Mouse (Mus musculus) left cerebral cortex, postnatal 14 days (tissue): ENCODE measurements at regions not wholly inside any gene's neighbourhood (a gene's known extent, or its start where the extent isn't known, plus 50 kb on each side); places are given as distances from the start of the nearest gene placed in this dataset.

ENCODE experiments used
- DNase-seq, 2 experiments: peaks; one replicate each; pipeline ENCODE4 v3.0.0; 2021 to 2022; ENCODE audit warnings: low spot score in 2 of 2, mixed read lengths in 1 of 2
- intact Hi-C: fragments of 180-260 bp; cut with DNase I; formaldehyde crosslinking; loops from one replicate; pipeline ENCODE4 v1.15.1; 2025

GRCm38 (mm10) chr6:84442667-84443066 lies 151.0 kb downstream of the Cyp26b1 start:
- peak; percentile 44 to 57 for DNase-seq
- intact Hi-C loops = no loop called here

- no peak for DNase-seq
- intact Hi-C loops = no loop called here
Measured at GRCm38 (mm10) chr6:84441721-84442480, 151.8 kb downstream of the Cyp26b1 start.

DNA sequence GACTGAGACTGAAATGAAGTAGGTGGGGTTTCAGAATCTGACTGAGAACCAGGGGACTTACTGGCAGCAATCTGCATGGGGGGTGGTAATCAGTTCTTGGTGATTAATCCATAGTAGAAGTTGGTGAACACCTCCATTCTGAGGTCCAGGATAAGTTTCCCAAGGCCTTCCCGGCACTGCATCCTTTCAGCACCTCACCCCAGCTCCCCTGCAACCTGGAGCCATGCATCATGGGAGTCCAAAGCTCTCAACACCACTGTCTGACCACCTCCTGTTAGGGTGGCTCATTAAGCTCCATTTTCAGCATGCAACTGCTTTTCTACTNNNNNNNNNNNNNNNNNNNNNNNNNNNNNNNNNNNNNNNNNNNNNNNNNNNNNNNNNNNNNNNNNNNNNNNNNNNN lies 157.0 kb downstream of the Cyp26b1 start:
- no peak for DNase-seq
- intact Hi-C loops = no loop called here

- no peak for DNase-seq
- intact Hi-C loops = no loop called here
Measured at GRCm38 (mm10) chr6:84434532-84434931, 159.2 kb downstream of the Cyp26b1 start.

DNA sequence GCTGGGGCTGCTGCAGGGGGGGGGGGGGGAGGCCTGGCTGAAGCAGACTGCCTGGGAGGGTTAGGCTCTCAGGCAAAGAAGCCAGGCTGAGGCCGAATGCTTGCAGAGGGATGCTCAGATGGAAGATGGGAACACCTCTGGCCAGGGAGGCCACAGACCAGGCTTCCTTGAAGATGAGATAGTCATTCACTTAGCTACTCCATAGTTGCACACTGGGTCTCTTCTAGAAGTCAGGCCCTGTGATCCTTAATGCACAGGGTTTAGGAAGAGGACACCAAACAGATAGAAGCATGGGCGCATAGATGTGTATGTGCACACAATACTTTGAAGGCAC lies 162.1 kb downstream of the Cyp26b1 start:
- intact Hi-C loops = no loop called here
- no peak for DNase-seq

DNA sequence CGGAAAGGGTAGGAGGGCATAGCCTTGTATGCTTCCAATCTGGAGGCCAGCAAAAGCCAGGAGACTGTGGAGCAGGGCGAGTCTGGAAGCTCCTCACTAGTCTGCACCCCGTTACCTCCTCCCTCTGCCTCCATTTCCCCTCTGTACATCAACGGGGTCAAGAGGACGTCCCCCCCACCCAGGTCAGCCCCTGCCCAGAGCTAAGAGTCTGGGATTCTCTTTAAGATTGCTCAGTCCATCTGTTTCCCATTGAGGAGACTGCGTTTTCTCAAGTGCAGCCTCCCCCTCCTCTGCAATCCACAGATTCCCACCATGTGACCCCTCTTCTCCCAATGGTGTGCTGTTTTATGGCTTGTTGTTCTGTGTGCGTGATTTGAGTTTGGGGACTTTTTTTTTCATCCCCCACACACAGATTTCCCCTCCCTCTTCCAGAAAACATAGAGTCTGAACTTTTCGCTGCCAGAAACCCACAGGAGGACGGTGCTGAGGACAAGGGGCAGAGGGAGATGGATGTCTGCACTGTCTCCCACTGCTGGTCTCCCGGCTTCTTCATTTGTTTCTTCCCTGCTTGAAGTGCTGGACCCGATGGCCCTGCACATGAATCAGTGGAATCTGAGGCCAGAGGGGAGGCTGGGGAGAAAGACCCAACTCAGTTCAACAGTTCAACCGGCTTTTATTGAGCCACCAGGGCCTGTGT lies 162.6 kb downstream of the Cyp26b1 start:
- intact Hi-C loops = no loop called here
- no peak for DNase-seq

- intact Hi-C loops = no loop called here
- DNase-seq = no peak
Measured at GRCm38 (mm10) chr6:84430146-84430545, 163.6 kb downstream of the Cyp26b1 start.

DNA sequence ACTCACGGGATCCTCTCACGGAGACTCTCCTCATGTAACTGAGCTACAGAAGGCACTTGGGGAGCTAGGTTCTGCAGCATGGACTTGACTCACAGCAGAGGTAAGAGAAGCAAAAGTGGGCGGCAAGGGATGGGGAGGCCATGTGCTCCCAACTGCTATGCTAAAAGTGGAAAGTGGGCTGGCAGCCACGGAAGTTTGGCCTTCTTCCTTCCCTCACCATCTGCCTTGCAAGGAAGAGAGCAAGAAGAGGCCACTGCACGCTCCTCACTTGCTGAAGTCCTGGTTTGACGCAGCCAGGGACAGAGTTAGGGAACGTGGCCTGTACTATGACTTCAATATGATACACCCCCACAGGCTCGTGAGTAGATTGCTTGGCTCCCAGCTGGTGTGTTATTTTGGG lies 164.5 kb downstream of the Cyp26b1 start:
- DNase-seq = peak; percentile 75 to 86
- intact Hi-C loops = loop anchor here (5.0 kb wide), 1 partner anchor 163 kb away; the partner anchor contains the start of gene Cyp26b1

GRCm38 (mm10) chr6:84426691-84427090 lies 167.0 kb downstream of the Cyp26b1 start:
- DNase-seq = no peak
- intact Hi-C loops = loop anchor here (5.0 kb wide), 1 partner anchor 166 kb away; the partner anchor contains the start of gene Cyp26b1

GRCm38 (mm10) chr6:84425823-84426222 lies 167.9 kb downstream of the Cyp26b1 start:
- intact Hi-C loops = loop anchor here (5.0 kb wide), 1 partner anchor 166 kb away; the partner anchor contains the start of gene Cyp26b1
- peak; percentile 37 to 54 for DNase-seq

DNA sequence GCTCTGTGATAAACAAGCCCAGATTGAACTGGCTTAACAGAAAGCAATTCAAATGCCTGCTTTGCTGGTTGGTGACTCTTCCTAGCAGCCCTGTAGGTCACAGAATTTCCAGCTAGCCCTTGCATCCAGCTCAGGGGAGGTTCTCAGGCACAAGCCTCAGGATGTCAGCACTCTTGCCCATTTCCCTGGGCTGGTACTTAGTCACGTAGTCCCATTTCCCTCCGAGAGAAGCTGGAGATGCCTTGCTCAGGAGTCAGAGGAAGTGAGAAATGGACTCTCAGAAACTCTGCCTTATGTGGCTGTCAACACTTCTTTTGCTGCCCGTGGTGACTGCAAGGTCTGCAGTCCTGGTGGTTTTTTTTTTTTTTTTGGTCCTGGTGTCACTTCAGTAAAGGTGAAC lies 170.8 kb downstream of the Cyp26b1 start:
- DNase-seq = no peak
- intact Hi-C loops = no loop called here

GRCm38 (mm10) chr6:84419691-84420090 lies 174.0 kb downstream of the Cyp26b1 start:
- DNase-seq = no peak
- intact Hi-C loops = no loop called here

- intact Hi-C loops = no loop called here
- no peak for DNase-seq
Measured at GRCm38 (mm10) chr6:84419281-84419680, 174.4 kb downstream of the Cyp26b1 start.

DNA sequence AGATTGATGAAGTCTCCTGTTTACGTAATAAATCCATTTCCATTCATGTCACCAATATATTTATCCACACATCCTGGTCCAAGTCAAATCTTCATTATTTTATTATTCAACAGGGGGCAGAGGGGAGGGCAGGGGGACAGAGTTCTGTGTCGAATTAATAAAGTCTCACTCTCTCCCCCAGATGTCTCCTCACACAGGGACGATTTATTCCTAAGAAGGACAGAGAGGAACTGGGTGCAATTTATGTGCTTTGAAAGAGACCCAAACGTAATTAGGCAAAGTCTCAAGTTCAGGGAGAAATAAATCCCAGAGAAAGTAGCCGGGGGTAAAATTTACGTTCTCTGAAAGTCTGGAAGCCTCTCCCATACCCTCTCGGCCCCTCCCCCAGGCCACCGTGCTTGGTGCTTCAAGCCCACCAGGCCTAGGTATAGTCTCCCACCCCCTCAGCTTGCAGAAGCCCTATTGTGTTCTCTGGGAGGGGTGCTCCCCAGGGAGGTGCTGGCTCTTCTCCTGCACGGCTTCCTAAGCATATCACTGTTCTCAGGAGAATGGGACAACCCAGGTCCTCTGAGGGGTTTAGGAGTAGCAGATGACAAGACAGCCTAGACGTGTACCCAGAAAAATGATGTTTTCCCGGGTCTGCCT lies 176.6 kb downstream of the Cyp26b1 start:
- no peak for DNase-seq
- intact Hi-C loops = no loop called here

DNA sequence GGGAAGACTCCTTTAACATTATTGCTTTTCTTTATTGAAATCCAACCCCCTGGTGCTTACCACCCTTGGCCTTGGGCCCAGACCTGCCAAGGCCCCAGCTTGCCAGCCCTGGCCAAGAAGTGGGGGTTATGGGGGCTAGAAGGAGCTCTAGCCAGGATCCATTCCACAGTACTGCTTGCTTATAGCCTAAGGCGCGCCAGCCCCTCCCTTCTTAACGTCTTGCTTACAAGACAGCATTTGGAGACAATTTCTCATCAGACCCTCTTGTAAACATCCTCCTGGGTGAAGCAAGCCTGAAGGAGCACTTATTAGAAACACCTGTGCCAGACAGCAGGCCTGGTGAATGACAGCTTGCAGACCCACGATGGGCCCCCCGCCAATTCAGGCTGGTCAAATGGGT lies 179.3 kb downstream of the Cyp26b1 start:
- no peak for DNase-seq
- intact Hi-C loops = no loop called here

GRCm38 (mm10) chr6:84409863-84410513 lies 183.7 kb downstream of the Cyp26b1 start:
- DNase-seq = no peak
- intact Hi-C loops = loop anchor here (5.0 to 10.0 kb wide), 3 partner anchors 315 to 605 kb away; no protein-coding TSS in a partner anchor

GRCm38 (mm10) chr6:84408513-84408912 lies 185.2 kb downstream of the Cyp26b1 start:
- intact Hi-C loops = loop anchor here (5.0 to 10.0 kb wide), 3 partner anchors 314 to 606 kb away; no protein-coding TSS in a partner anchor

GRCm38 (mm10) chr6:84407773-84408172 lies 185.9 kb downstream of the Cyp26b1 start:
- intact Hi-C loops = loop anchor here (1.0 to 10.0 kb wide), 4 partner anchors 183 to 607 kb away; no protein-coding TSS in a partner anchor
- peak; percentile 65 to 69 for DNase-seq

More at GRCm38 (mm10) chr6:84408513-84408912, 185.2 kb downstream of the Cyp26b1 start:
- DNase-seq = no peak

- intact Hi-C loops = loop anchor here (5.0 to 10.0 kb wide), 3 partner anchors 310 to 610 kb away; no protein-coding TSS in a partner anchor
- no peak for DNase-seq
Measured at GRCm38 (mm10) chr6:84404695-84405094, 189.0 kb downstream of the Cyp26b1 start.
